Mouse (Mus musculus) liver, adult 2 months (tissue): ENCODE measurements around the gene Mpo.

Experiments
- CTCF ChIP-seq: fragments of 200-500 bp; IDR thresholded peaks from 2 replicates; pipeline ENCODE4 v1.5.1; 2011; ENCODE audit warnings: low read depth, low read length, control low read depth
- POLR2A ChIP-seq: fragments of 200-500 bp; IDR thresholded peaks from 2 replicates; pipeline ENCODE4 v1.6.1; 2011; ENCODE audit warnings: low read length, control low read depth; ENCODE audit not compliant: insufficient read depth; ENCODE audit errors: extremely low read depth

- TF ChIP-seq CTCF: no peak
- no peak for TF ChIP-seq POLR2A
Observed at GRCm38 (mm10) chr11:87760301-87761081, 32.9 kb upstream of the Mpo start, which contains the start of gene Tspoap1.
